Mouse (Mus musculus) C2C12 (cell line): ENCODE results near the gene Lrpap1.

Experiments
- CEBPB ChIP-seq: IDR thresholded peaks from one replicate; pipeline ENCODE4 v1.6.1; 2011; ENCODE audit warnings: low read depth, mild to moderate bottlenecking, control low read depth, moderate library complexity
- CTCF ChIP-seq: IDR thresholded peaks from one replicate; pipeline ENCODE4 v1.5.1; 2011; ENCODE audit not compliant: control insufficient read depth, insufficient read depth, insufficient read length
- FOSL1 ChIP-seq: IDR thresholded peaks from one replicate; pipeline ENCODE4 v1.8.0; 2011; ENCODE audit warnings: mild to moderate bottlenecking, low read length; ENCODE audit not compliant: poor library complexity, insufficient read depth, severe bottlenecking
- MAX ChIP-seq: IDR thresholded peaks from one replicate; pipeline ENCODE4 v1.6.1; 2011; ENCODE audit warnings: mild to moderate bottlenecking, control low read depth
- MYOD1 ChIP-seq: IDR thresholded peaks from one replicate; pipeline ENCODE4 v1.6.1; 2011; ENCODE audit warnings: low read depth; ENCODE audit not compliant: control insufficient read depth, insufficient read length
- MYOG ChIP-seq: IDR thresholded peaks from one replicate; pipeline ENCODE4 v1.6.1; 2011; ENCODE audit not compliant: control insufficient read depth, insufficient read length; ENCODE audit errors: extremely low read depth
- USF1 ChIP-seq: IDR thresholded peaks from one replicate; pipeline ENCODE4 v1.6.1; 2011; ENCODE audit warnings: low read depth, mild to moderate bottlenecking, control low read depth, moderate library complexity

DNA sequence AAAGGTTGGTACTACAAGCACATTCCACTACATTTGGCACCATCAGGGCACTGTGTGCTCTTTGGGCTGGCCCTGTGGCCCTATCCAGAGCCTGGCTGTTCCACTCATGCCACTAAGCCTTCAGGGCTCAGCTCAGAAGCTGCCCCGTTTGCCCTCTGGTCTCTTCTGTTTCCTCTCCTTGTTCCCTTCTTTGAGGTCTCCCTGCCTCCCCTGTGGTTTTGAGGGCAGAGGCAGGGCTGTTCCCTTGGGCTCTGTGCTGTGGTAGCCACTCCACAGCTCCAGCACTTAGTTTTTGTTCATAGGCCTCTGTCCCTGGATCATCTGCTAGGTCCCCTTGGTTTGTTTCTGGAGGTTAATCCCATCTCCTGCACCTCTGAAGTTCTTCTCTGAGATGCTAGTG, 37.3 kb upstream of the Lrpap1 start:
- TF ChIP-seq USF1 (no peak), CTCF (no peak), MYOG (no peak), MYOD1 (no peak), MAX (no peak), FOSL1 (no peak), CEBPB (no peak)
